Mouse (Mus musculus): ENCODE results near the gene Gm15056. TPM values are rescaled to one million over a fixed set of nuclear protein-coding genes. Genes with fewer than 3 reads are reported as not detected.

Gm15056 gene
- 40.0 TPM for polyA plus RNA-seq (2014; fragmentation: Illumina TruSeq; extraction: RNeasy Lipid Tissue Mini Kit (QIAGEN cat#74804); ENCODE audit: low read depth, low replicate concordance)

GRCm38 (mm10) chr8:20902527-20902926 is at the start of gene Gm15056:
Gene Gm15056, minus strand, starts transcription at chr8:20902627.

GRCm38 (mm10) chr8:20944610-20945009 is 42.2 kb upstream of the Gm15056 start, which contains the start of gene AY761185:
Gene AY761185, minus strand, starts transcription at chr8:20944710.

GRCm38 (mm10) chr8:20921971-20922370 is 19.5 kb upstream of the Gm15056 start, which contains the start of gene Gm6040:
Gene Gm6040, minus strand, starts transcription at chr8:20922071.

GRCm38 (mm10) chr8:20892369-20892768 is 10.1 kb downstream of the Gm15056 start, which contains the start of gene Defb33:
Gene Defb33, plus strand, starts transcription at chr8:20892669.

Other genes with a start within 250 kb of the Gm15056 start
- gene Defb33, start 10.0 kb downstream of the Gm15056 start, polyA plus RNA-seq (2014; fragmentation: Illumina TruSeq; extraction: RNeasy Lipid Tissue Mini Kit (QIAGEN cat#74804); ENCODE audit: low read depth, low replicate concordance), result 2.6 TPM
- gene Gm6040, start 19.4 kb upstream of the Gm15056 start, polyA plus RNA-seq (2014; fragmentation: Illumina TruSeq; extraction: RNeasy Lipid Tissue Mini Kit (QIAGEN cat#74804); ENCODE audit: low read depth, low replicate concordance), result 108 TPM
- 548 TPM for gene AY761185, start 42.1 kb upstream of the Gm15056 start, polyA plus RNA-seq (2014; fragmentation: Illumina TruSeq; extraction: RNeasy Lipid Tissue Mini Kit (QIAGEN cat#74804); ENCODE audit: low read depth, low replicate concordance)
- not detected for gene Defa21, start 122.9 kb upstream of the Gm15056 start, polyA plus RNA-seq (2014; fragmentation: Illumina TruSeq; extraction: RNeasy Lipid Tissue Mini Kit (QIAGEN cat#74804); ENCODE audit: low read depth, low replicate concordance)
- gene Defa23, start 152.4 kb upstream of the Gm15056 start, polyA plus RNA-seq (2014; fragmentation: Illumina TruSeq; extraction: RNeasy Lipid Tissue Mini Kit (QIAGEN cat#74804); ENCODE audit: low read depth, low replicate concordance), result not detected
- gene Defa35, start 162.4 kb upstream of the Gm15056 start, polyA plus RNA-seq (2014; fragmentation: Illumina TruSeq; extraction: RNeasy Lipid Tissue Mini Kit (QIAGEN cat#74804); ENCODE audit: low read depth, low replicate concordance), result not detected
- gene Defa25, start 181.8 kb upstream of the Gm15056 start, polyA plus RNA-seq (2014; fragmentation: Illumina TruSeq; extraction: RNeasy Lipid Tissue Mini Kit (QIAGEN cat#74804); ENCODE audit: low read depth, low replicate concordance), result not detected
- not detected for gene Gm14851, start 193.4 kb upstream of the Gm15056 start, polyA plus RNA-seq (2014; fragmentation: Illumina TruSeq; extraction: RNeasy Lipid Tissue Mini Kit (QIAGEN cat#74804); ENCODE audit: low read depth, low replicate concordance)
- not detected for gene Defa30, start 232.0 kb upstream of the Gm15056 start, polyA plus RNA-seq (2014; fragmentation: Illumina TruSeq; extraction: RNeasy Lipid Tissue Mini Kit (QIAGEN cat#74804); ENCODE audit: low read depth, low replicate concordance)